ENCODE assay signal across 11 mouse cellular contexts in genomic region chr11:79771431-79771830, GRCm38 (mm10).
A peak's percentile ranks its signal among the peaks of the same experiment; 100 is the strongest.
DNase-seq lines count a peak whose midpoint lies in the region; ATAC-seq and TF ChIP-seq lines count a peak whose summit lies in the region.
"Had no signal": no experiment of that assay in that cellular context is flagged by ENCODE, and none has a peak within 500 bp of the region (broad histone marks: within the 10 kb centered on the region; RNA-seq: fewer than 3 reads in every experiment).

No protein-coding gene starts in this region.

- H3K27me3 ChIP-seq in intestine, embryonic 14.5 days (replicated peaks; ENCODE audit: control insufficient read depth, insufficient read depth, low read length), result no peaks in the 10 kb centered on the region
- H3K27me3 ChIP-seq in liver, adult 2 months (ENCODE audit: control insufficient read depth, insufficient read depth, low read length), result no peaks in the 10 kb centered on the region
- H3K27me3 ChIP-seq in midbrain, embryonic 14.5 days (ENCODE audit: control insufficient read depth, insufficient read depth, low read length), result no peaks in the 10 kb centered on the region
- H3K27me3 ChIP-seq: embryonic facial prominence, embryonic 12.5 days; limb, embryonic 15.5 days had no signal

- H3K79me2 ChIP-seq in liver, adult 2 months (ENCODE audit: control insufficient read depth, insufficient read depth, low read length), result no peaks in the 10 kb centered on the region

- H3K27ac ChIP-seq in intestine, embryonic 14.5 days (ENCODE audit: low read depth), result no peak overlapping the region
- H3K27ac ChIP-seq in liver, adult 2 months (replicated peaks; ENCODE audit: insufficient read depth, low read depth, low read length), result peak overlapping the region; percentile 88
- no peak overlapping the region for H3K27ac ChIP-seq in midbrain, embryonic 14.5 days (replicated peaks; ENCODE audit: low read depth, low read length)
- H3K27ac ChIP-seq: embryonic facial prominence, embryonic 12.5 days; hindbrain, embryonic 10.5 days; limb, embryonic 15.5 days had no signal

- no peak overlapping the region for H3K4me3 ChIP-seq in intestine, embryonic 14.5 days (ENCODE audit: low read depth, low read length)
- no peak overlapping the region for H3K4me3 ChIP-seq in liver, adult 2 months (ENCODE audit: insufficient read depth, low read depth, low read length)
- no peak overlapping the region for H3K4me3 ChIP-seq in midbrain, embryonic 14.5 days (replicated peaks; ENCODE audit: low read depth, low read length)
- H3K4me3 ChIP-seq: embryonic facial prominence, embryonic 12.5 days; hindbrain, embryonic 10.5 days; limb, embryonic 15.5 days had no signal

- 0 out of 2 replicates have a peak, but pooled peaks have one; percentile 1 for TF ChIP-seq CTCF in liver, adult 2 months (IDR thresholded peaks at IDR 0.05; ENCODE audit: low read depth, low read length)

- no peak for TF ChIP-seq POLR2A in liver, adult 2 months (IDR thresholded peaks at IDR 0.05; ENCODE audit: extremely low read depth, insufficient read depth, low read length)

- H3K4me2 ChIP-seq in intestine, embryonic 14.5 days (ENCODE audit: low read length), result no peak overlapping the region
- no peak overlapping the region for H3K4me2 ChIP-seq in midbrain, embryonic 14.5 days (ENCODE audit: low read length)
- H3K4me2 ChIP-seq: embryonic facial prominence, embryonic 12.5 days; limb, embryonic 15.5 days had no signal

- H3K36me3 ChIP-seq in intestine, embryonic 14.5 days (ENCODE audit: control insufficient read depth, insufficient read depth, low read length), result no peaks in the 10 kb centered on the region
- H3K36me3 ChIP-seq in liver, adult 2 months (ENCODE audit: control insufficient read depth, insufficient read depth, low read length), result no peaks in the 10 kb centered on the region
- no peaks in the 10 kb centered on the region for H3K36me3 ChIP-seq in midbrain, embryonic 14.5 days (ENCODE audit: control insufficient read depth, insufficient read depth, low read length)
- H3K36me3 ChIP-seq: embryonic facial prominence, embryonic 12.5 days; hindbrain, embryonic 10.5 days; limb, embryonic 15.5 days had no signal

- ATAC-seq in intestine, embryonic 14.5 days (replicated peaks; ENCODE audit: low FRiP score, low TSS enrichment, low read depth), result peak; percentile 85
- ATAC-seq in midbrain, embryonic 14.5 days (ENCODE audit: low FRiP score, low TSS enrichment), result no peak
- ATAC-seq in activated CD4-positive, CD25-positive, alpha-beta regulatory T cell, adult 4 months, result no peak

- H3K9me3 ChIP-seq in intestine, embryonic 14.5 days (ENCODE audit: control insufficient read depth, low read length), result 0 out of 2 replicates have a peak, but pooled peaks cover 3% of the 10 kb centered on the region
- peaks cover 3% of the 10 kb centered on the region; the same call in 1 of the 2 replicates for H3K9me3 ChIP-seq in midbrain, embryonic 14.5 days (ENCODE audit: control insufficient read depth, low read length)
- H3K9me3 ChIP-seq: embryonic facial prominence, embryonic 12.5 days; hindbrain, embryonic 10.5 days; limb, embryonic 15.5 days had no signal

- WGBS in intestine, embryonic 14.5 days, result 10% methylated on average over 3 of the region's 3 CpGs
- 9% methylated on average over 3 of the region's 3 CpGs for WGBS in liver, adult 2 months
- WGBS in midbrain, embryonic 14.5 days, result 50% methylated on average over 3 of the region's 3 CpGs

- peaks cover 1% of the 10 kb centered on the region; the same call in 1 of the 2 replicates for H3K4me1 ChIP-seq in intestine, embryonic 14.5 days (replicated peaks; ENCODE audit: control insufficient read depth, insufficient read depth, low read length)
- H3K4me1 ChIP-seq in liver, adult 2 months (ENCODE audit: control insufficient read depth, insufficient read depth, low read length), result peaks cover 25% of the 10 kb centered on the region
- no peaks in the 10 kb centered on the region for H3K4me1 ChIP-seq in midbrain, embryonic 14.5 days (ENCODE audit: control insufficient read depth, insufficient read depth, low read length)
- H3K4me1 ChIP-seq: embryonic facial prominence, embryonic 12.5 days; limb, embryonic 15.5 days had no signal

- no peak overlapping the region for H3K9ac ChIP-seq in intestine, embryonic 14.5 days (ENCODE audit: low read length)
- peak overlapping the region; percentile 22; the same call in 1 of the 2 replicates for H3K9ac ChIP-seq in liver, adult 2 months (ENCODE audit: low read depth, low read length)
- H3K9ac ChIP-seq in midbrain, embryonic 14.5 days (replicated peaks; ENCODE audit: low read length), result no peak overlapping the region
- H3K9ac ChIP-seq: embryonic facial prominence, embryonic 12.5 days; limb, embryonic 15.5 days had no signal

- DNase-seq in heart, adult 18-20 months, result peak; percentile 36 to 53
- DNase-seq in heart, adult 8-10 months (ENCODE audit: low spot score), result no peak
- DNase-seq in intestine, embryonic 14.5 days (ENCODE audit: low spot score), result no peak
- DNase-seq in liver, adult 2 months (ENCODE audit: extremely low read depth, low read depth, low spot score), result peak; percentile 100
- peak; percentile 84 for DNase-seq in skeletal muscle tissue, adult 2 months (ENCODE audit: low read depth, low spot score)
- DNase-seq in layer of hippocampus, adult 9-11 months, result no peak
- no peak for DNase-seq in midbrain, embryonic 14.5 days

Comparison
In these comparisons a context has a peak if more than half of its experiments do, and no peak if none do; other contexts are left out.
1. DNase-seq: peak in heart, adult 18-20 months (2 of 2), liver, adult 2 months (single experiment) and skeletal muscle tissue, adult 2 months (single experiment); none in heart, adult 8-10 months (single experiment), intestine, embryonic 14.5 days (single experiment), layer of hippocampus, adult 9-11 months (single experiment) and midbrain, embryonic 14.5 days (single experiment).